Mouse (Mus musculus) heart, embryonic 16.5 days (tissue): ENCODE results near the gene Ece1. TPM values are rescaled to one million over a fixed set of nuclear protein-coding genes. Genes with fewer than 3 reads are reported as not detected.

Source experiments
- ATAC-seq: fragments of 200-750 bp; cut with Nextera tagmentation; replicated peaks from 2 replicates; pipeline ENCODE4 v1.8.0; 2017; ENCODE audit warnings: moderate number of reproducible peaks; ENCODE audit not compliant: insufficient read depth, low FRiP score; ENCODE audit errors: extremely low read depth
- H3K27ac ChIP-seq: fragments of 300-500 bp; sonication (generic); 2 replicates; pipeline ENCODE4 v1.5.1; 2014; ENCODE audit warnings: mild to moderate bottlenecking, low read length, control low read depth, moderate library complexity
- H3K27me3 ChIP-seq: fragments of 300-500 bp; sonication (generic); 2 replicates; pipeline ENCODE4 v1.6.1; 2014; ENCODE audit warnings: low read length, mixed read lengths; ENCODE audit not compliant: control insufficient read depth, insufficient read depth
- H3K36me3 ChIP-seq: fragments of 300-500 bp; sonication (generic); 2 replicates; pipeline ENCODE4 v1.6.1; 2014; ENCODE audit not compliant: control insufficient read depth, insufficient read depth
- H3K4me1 ChIP-seq: fragments of 300-500 bp; sonication (generic); 2 replicates; pipeline ENCODE4 v1.6.1; 2014; ENCODE audit warnings: low read length, mixed read lengths; ENCODE audit not compliant: control insufficient read depth, insufficient read depth
- H3K4me2 ChIP-seq: fragments of 300-500 bp; sonication (generic); 2 replicates; pipeline ENCODE4 v1.6.1; 2014; ENCODE audit warnings: low read depth, mild to moderate bottlenecking, control low read depth, low read length
- H3K4me3 ChIP-seq: fragments of 300-500 bp; sonication (generic); 2 replicates; pipeline ENCODE4 v1.5.1; 2014; ENCODE audit warnings: mild to moderate bottlenecking, control low read depth, low read length
- H3K9ac ChIP-seq: fragments of 300-500 bp; sonication (generic); 2 replicates; pipeline ENCODE4 v1.6.1; 2014; ENCODE audit warnings: low read length, control low read depth
- H3K9me3 ChIP-seq: fragments of 300-500 bp; sonication (generic); replicated peaks from 2 replicates; pipeline ENCODE4 v1.6.1; 2016; ENCODE audit warnings: low read length; ENCODE audit not compliant: control insufficient read depth
- WGBS: fragments of 180-500 bp; shearing (Covaris S2); extraction: QIAGEN DNeasy Blood & Tissue Kit; methylation state at CpG from one replicate; pipeline ENCODE4 v1.1.7; 2014; 5-methylcytosine and 5-hydroxymethylcytosine counted together
- polyA plus RNA-seq: library from polyadenylated mRNA; unstranded; fragments of >200 nt; fragmentation: Nextera tagmentation; extraction: Ambion mirVana; gene quantifications from 2 replicates; pipeline ENCODE4 v1.2.1, GENCODE M21; 2015

The Ece1 gene
- polyA plus RNA-seq, 1 experiment from 2014 or later: 69.2 TPM

DNA sequence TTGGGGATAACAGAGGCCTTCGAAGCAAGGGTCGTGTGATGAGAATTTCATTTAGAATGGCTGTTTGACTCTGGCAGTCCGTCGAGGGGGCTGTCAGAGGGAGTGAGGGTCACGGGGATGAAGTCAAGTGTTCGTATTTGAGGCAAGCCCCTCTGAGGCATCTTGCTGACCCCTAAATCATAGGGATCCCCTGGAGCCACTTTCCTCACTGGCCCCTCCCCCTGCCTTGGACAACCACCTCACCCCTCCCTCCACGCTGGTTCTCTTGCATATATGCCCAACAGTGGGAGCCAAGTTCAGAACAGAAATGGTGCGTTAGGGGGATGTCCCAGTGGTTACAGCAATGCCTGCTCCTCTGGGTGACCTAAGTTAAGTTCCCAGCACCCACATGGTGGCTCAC is 49.6 kb downstream of the Ece1 start:
- H3K27me3 ChIP-seq: no peaks in the 10 kb centered on the region
- peaks cover 21% of the 10 kb centered on the region for H3K4me1 ChIP-seq
- H3K27ac ChIP-seq: no peak overlapping the region
- no peaks in the 10 kb centered on the region for H3K9me3 ChIP-seq
- ATAC-seq: no peak
- no peak overlapping the region for H3K4me3 ChIP-seq
- H3K4me2 ChIP-seq: no peak overlapping the region
- no peak overlapping the region for H3K9ac ChIP-seq
- H3K36me3 ChIP-seq: no peaks in the 10 kb centered on the region
- WGBS: 83% methylated on average over 8 of the region's 8 CpGs

DNA sequence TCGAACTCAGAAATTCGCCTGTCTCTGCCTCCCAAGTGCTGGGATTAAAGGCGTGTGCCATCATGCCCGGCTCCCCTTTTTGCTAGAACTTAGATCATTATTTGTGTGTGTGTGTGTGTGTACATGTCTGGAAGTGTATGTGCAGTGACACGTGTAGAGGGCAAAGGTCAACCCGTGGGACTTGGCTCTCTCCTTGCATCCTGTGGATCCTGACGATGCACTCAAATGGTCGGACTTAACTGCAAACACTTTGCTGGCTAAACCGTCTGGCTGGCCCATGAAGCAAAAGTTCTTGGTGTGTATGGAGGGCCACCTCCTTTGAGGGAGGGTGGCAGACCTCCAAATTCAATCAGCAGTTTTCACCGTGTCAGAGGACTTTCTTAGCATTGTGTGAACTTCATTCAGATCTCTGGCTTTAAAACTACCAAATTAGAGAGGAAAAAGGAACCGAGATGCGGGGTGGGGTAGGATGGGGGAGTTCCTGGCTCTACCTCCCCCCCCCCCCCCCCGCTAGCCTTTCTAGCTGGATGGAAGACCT is 50.8 kb downstream of the Ece1 start:
- ATAC-seq: no peak
- peak overlapping the region; percentile 56 for H3K4me3 ChIP-seq
- no peaks in the 10 kb centered on the region for H3K36me3 ChIP-seq
- peak overlapping the region; percentile 89 for H3K4me2 ChIP-seq
- no peaks in the 10 kb centered on the region for H3K9me3 ChIP-seq
- H3K27me3 ChIP-seq: no peaks in the 10 kb centered on the region
- H3K27ac ChIP-seq: 0 out of 2 replicates have a peak overlapping the region, but pooled peaks have one; percentile 34
- peak overlapping the region; percentile 28; the same call in 1 of the 2 replicates for H3K9ac ChIP-seq
- H3K4me1 ChIP-seq: peaks cover 27% of the 10 kb centered on the region
- 58% methylated on average over 12 of the region's 13 CpGs for WGBS

DNA sequence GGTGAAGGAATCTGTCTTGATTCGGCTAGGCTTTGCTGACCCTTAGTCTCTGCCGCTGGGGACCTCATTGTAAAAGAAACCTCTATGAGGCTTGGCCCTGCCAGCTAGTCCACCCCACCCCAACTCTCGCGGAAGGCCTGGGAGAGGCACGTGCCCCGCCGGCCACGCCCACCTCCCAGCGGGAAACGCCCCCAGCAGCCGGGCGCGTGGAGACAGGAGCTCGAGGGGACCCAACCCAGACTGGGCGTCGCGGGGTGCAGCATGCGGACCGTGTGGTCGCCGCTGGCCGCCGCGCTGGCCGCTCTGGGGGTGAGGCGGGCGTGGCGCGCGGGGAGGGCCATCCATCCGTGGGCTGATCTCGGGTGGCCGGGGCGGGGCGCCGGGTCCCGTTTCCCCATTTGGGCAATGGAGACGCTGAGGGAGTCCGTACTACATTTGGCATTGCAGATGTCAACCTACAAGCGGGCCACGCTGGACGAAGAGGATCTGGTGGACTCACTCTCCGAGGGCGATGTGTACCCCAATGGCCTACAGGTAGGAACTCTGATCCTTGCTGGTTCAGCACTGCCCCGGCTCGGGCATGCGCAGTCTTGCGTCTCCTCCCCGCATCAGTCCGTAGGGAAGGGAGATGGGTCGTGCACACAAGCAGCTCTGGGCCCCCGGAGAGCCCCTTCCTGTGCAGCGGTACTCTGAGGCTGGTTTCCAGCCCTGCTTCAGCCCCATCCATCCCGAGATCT is 51.5 kb downstream of the Ece1 start:
- no peaks in the 10 kb centered on the region for H3K36me3 ChIP-seq
- peaks cover 29% of the 10 kb centered on the region for H3K4me1 ChIP-seq
- 2% methylated on average over 54 of the region's 54 CpGs for WGBS
- peak; percentile 74 for ATAC-seq
- H3K9me3 ChIP-seq: no peaks in the 10 kb centered on the region
- peak overlapping the region; percentile 64 for H3K9ac ChIP-seq
- H3K27me3 ChIP-seq: no peaks in the 10 kb centered on the region
- peak overlapping the region; percentile 56 for H3K4me3 ChIP-seq
- 0 out of 2 replicates have a peak overlapping the region, but pooled peaks have one; percentile 34 for H3K27ac ChIP-seq
- H3K4me2 ChIP-seq: peak overlapping the region; percentile 89

DNA sequence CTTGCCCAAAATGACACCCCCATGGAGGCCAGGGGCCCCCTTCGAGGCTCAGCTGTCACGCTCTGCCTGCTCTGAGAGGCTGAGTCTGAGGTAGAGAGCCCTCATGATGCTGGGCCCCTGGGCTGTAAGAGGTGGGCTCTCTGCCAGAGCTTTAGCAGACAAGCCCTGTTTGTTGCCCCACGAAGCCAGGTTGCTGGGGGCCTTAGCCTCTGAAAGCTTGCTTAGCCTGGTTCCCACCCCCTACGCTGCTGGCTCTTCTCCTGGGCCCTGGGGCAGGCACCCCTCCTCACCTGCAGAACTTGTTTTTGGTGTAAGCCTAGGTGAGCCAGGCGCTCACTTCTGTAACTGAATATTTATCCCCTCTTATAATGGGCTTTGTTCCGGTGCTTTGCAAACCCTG is 55.6 kb downstream of the Ece1 start:
- no peaks in the 10 kb centered on the region for H3K9me3 ChIP-seq
- H3K36me3 ChIP-seq: no peaks in the 10 kb centered on the region
- ATAC-seq: no peak
- WGBS: 50% methylated on average over 6 of the region's 6 CpGs
- peak overlapping the region; percentile 13; the same call in 1 of the 2 replicates for H3K4me2 ChIP-seq
- H3K27ac ChIP-seq: peak overlapping the region; percentile 8
- no peaks in the 10 kb centered on the region for H3K27me3 ChIP-seq
- H3K4me3 ChIP-seq: no peak overlapping the region
- H3K4me1 ChIP-seq: peaks cover 34% of the 10 kb centered on the region
- H3K9ac ChIP-seq: peak overlapping the region; percentile 8; the same call in 1 of the 2 replicates

DNA sequence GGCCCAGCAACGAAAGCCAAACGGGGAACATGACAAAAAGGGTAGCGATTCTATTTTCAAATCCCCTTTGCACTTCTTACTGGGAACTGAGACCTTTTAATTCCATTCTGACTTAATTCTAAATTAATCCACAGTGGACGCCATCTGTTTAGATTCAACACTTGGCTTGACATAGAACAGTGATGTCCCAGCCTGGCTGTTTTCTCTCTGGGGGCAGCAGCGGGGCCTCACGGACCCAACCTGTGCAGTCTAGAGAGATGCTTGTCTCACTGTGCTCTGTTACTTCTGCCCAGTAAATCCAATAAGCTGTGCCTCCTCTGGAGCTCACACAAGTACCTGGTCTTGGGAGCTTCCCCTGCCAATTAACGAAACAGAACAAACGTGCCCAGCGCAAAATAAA is 56.5 kb downstream of the Ece1 start:
- peaks cover 27% of the 10 kb centered on the region for H3K4me1 ChIP-seq

DNA sequence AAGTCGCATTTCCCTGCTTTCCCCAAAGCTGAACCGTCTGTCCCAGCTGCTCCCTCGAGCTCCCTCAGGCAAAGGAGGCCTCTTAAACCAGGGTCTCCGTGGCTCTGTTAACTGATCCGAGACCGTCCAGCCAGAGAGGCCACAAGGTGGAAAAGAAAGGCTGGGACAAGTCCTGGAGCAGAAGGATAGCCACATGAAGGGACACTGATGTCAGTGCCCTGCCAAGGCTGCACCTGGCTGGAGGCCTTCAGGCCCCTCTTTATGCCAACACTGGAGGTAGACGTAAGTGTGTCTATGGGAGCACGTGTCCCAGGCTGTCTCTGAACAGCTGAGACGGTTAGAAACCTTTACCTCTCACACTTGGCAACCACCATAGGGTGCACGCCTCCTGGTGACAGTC is 57.1 kb downstream of the Ece1 start:
- H3K27ac ChIP-seq: peak overlapping the region; percentile 83
- peaks cover 23% of the 10 kb centered on the region for H3K4me1 ChIP-seq
- H3K36me3 ChIP-seq: no peaks in the 10 kb centered on the region
- no peak overlapping the region for H3K4me2 ChIP-seq
- no peak for ATAC-seq
- no peak overlapping the region for H3K4me3 ChIP-seq
- H3K9ac ChIP-seq: peak overlapping the region; percentile 32; the same call in 1 of the 2 replicates
- H3K9me3 ChIP-seq: no peaks in the 10 kb centered on the region
- 69% methylated on average over 10 of the region's 10 CpGs for WGBS
- no peaks in the 10 kb centered on the region for H3K27me3 ChIP-seq

More for the DNA sequence above, 56.5 kb downstream of the Ece1 start:
- Histone ChIP-seq H3K9ac (no peak overlapping the region), H3K9me3 (no peaks in the 10 kb centered on the region), H3K36me3 (no peaks in the 10 kb centered on the region), H3K4me2 (no peak overlapping the region), H3K27ac (no peak overlapping the region), H3K4me3 (no peak overlapping the region), H3K27me3 (no peaks in the 10 kb centered on the region)
- 65% methylated on average over 9 of the region's 9 CpGs for WGBS
- ATAC-seq: no peak

DNA sequence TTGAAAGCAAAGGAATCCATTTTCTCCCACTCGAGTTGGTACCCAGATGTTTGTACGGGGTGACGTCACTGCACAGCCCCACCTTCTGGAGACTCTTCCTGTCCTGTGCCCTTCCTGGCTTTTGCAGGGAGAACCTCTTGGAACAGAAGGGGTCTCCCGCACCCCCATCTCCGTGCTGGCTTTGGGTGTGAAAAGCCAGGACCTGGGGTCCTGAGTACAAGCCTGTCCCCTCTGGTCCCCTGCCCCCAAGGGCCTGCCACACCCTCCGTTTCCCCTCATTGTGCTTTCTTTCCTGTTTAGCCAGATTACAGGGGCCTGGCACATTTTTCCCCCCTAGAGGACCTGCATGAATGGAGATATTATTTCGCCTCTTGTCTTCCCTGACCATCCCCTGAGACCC is 58.0 kb downstream of the Ece1 start:
- Histone ChIP-seq H3K4me1 (peaks cover 23% of the 10 kb centered on the region), H3K27me3 (no peaks in the 10 kb centered on the region), H3K9me3 (no peaks in the 10 kb centered on the region), H3K4me3 (no peak overlapping the region), H3K9ac (peak overlapping the region; percentile 39; the same call in 1 of the 2 replicates), H3K36me3 (no peaks in the 10 kb centered on the region), H3K4me2 (peak overlapping the region; percentile 9; the same call in 1 of the 2 replicates), H3K27ac (peak overlapping the region; percentile 83)
- peak; percentile 42; the same call in 1 of the 2 replicates for ATAC-seq
- 43% methylated on average over 7 of the region's 7 CpGs for WGBS

DNA sequence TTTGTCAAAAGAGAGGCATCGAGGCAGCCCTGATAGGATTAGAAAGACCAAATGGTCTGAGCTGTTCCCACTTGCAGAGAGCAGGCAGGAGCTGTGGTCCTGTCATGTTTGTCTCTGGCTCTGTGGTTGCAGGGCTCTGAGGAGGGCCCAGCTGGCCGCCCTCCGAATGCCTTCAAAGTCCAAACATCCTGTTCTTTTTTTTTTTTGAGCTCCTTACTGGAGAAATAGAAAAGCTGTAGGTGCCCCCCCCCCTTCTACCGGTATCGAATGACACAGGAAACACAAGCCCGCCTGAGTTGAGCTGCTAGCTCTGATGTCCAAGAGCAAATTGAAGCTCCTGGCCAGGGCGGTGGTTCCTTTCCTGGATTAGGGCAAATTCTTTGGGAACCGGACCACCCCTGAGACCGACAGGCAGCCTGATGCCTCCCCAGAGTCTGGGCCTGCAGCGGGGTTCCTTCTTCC is 58.5 kb downstream of the Ece1 start:
- no peaks in the 10 kb centered on the region for H3K9me3 ChIP-seq
- peak overlapping the region; percentile 3 for H3K4me3 ChIP-seq
- ATAC-seq: peak; percentile 42
- no peaks in the 10 kb centered on the region for H3K27me3 ChIP-seq
- H3K4me2 ChIP-seq: peak overlapping the region; percentile 33; the same call in 1 of the 2 replicates
- peak overlapping the region; percentile 51 for H3K9ac ChIP-seq
- WGBS: 39% methylated on average over 10 of the region's 10 CpGs
- peak overlapping the region; percentile 83 for H3K27ac ChIP-seq
- no peaks in the 10 kb centered on the region for H3K36me3 ChIP-seq
- peaks cover 23% of the 10 kb centered on the region for H3K4me1 ChIP-seq

DNA sequence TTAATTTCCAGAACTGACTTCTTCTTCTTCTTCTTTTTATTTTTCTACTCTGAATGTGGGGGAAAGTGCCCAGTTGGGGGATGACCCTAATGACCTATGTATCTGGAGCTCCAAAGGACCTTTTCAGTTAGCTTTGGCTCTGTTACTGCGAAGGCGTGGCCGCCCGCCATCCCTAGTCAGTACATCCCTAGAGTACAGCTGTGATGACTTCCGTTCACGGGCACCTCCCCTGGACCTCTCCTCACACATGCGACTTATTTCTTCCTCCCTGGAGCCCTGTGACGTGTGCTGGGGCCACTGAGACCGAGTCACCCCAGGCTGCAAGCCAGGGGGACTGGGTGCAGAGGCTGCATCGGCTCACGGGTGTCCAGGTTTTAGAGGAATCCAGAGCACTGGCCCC is 59.5 kb downstream of the Ece1 start:
- no peak for ATAC-seq
- peaks cover 31% of the 10 kb centered on the region for H3K4me1 ChIP-seq
- 75% methylated on average over 11 of the region's 11 CpGs for WGBS
- no peak overlapping the region for H3K9ac ChIP-seq
- peak overlapping the region; percentile 33 for H3K4me2 ChIP-seq
- no peaks in the 10 kb centered on the region for H3K36me3 ChIP-seq
- H3K27ac ChIP-seq: peak overlapping the region; percentile 83; the same call in 1 of the 2 replicates
- H3K9me3 ChIP-seq: no peaks in the 10 kb centered on the region
- no peaks in the 10 kb centered on the region for H3K27me3 ChIP-seq
- peak overlapping the region; percentile 5; the same call in 1 of the 2 replicates for H3K4me3 ChIP-seq
